Mouse (Mus musculus) adrenal gland, adult 2 months (tissue): ENCODE results near the gene Lrrc56. TPM values are rescaled to one million over a fixed set of nuclear protein-coding genes. Genes with fewer than 3 reads are reported as not detected.

Source experiments
- DNase-seq: peaks from one replicate; pipeline ENCODE4 v3.0.0; 2021
- long read RNA-seq: library from polyadenylated mRNA; stranded (forward); transcript quantifications from one replicate; pipeline ENCODE4 v2.0.0, GENCODE M21; 2021
- polyA plus RNA-seq: library from polyadenylated mRNA; depleted of rRNA; stranded (reverse); fragments of >200 nt; gene quantifications from 2 replicates; pipeline ENCODE4 v1.2.3, GENCODE M21; 2012; rRNA removed
- total RNA-seq, 2 experiments: library from RNA; stranded (reverse); gene quantifications; 2 replicates each; pipeline ENCODE4 v1.2.3; 2021

The Lrrc56 gene
- total RNA-seq (1 to 10 TPM; 6.3 to 8.0 TPM), polyA plus RNA-seq (8.0 and 8.7 TPM in 2 replicates)
- long read RNA-seq, partial matches to known transcripts, result 2 of 7 reads
- long read RNA-seq, other reads (novel, unspliced or antisense), result 2 of 7 reads

DNA sequence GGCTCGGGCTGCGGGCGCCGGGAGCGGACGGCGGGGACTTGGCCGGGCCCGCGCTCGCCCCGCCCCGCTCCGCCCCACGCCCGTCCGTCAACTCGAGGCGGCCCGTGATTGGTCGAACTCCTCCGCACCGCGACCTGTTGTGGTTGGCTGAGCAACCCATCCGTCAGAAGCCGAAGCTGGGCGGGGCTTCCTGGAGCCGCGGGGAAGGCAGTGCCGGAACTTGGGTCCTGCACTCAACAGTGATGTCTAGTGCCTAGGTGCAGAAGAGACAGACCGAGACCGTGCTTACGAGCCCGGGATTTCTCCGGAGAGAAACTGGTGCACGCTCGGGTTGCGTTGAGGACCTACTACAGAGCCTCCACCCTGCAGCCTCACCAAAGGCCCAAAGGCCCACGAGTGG is at the start of gene Lrrc56, which contains the start of gene Hras:
TSS of gene Lrrc56 (plus strand) at position 210 of the 400 bp plus-strand sequence.
TSS of gene Hras (minus strand) at position 58 of the 400 bp plus-strand sequence.
- DNase-seq, result peak; percentile 99

- DNase-seq, result no peak
Observed at GRCm38 (mm10) chr7:141144650-141145049, 49.3 kb upstream of the Lrrc56 start.

DNA sequence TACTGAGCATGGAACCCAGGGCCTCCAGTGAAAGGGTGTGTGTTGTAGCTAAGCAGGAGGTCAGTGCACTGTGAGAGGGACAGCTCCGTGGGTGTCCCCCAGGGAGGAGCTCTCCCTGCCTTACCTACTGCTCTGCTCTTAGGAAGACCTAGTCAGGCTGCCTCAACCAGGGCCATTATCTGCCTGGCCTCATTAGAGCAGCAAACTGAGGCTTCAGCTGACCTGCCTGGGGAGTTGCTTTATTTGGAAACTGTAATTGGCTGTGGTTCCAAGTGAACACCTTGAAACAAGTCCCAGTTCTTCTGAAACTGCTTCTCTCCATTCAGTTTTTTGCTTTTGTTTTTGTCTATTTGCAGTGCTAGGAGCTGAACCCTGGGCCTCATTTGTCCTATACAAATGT is 48.6 kb upstream of the Lrrc56 start:
- DNase-seq, result no peak

GRCm38 (mm10) chr7:141146043-141146595 is 47.8 kb upstream of the Lrrc56 start:
- DNase-seq, result no peak

DNA sequence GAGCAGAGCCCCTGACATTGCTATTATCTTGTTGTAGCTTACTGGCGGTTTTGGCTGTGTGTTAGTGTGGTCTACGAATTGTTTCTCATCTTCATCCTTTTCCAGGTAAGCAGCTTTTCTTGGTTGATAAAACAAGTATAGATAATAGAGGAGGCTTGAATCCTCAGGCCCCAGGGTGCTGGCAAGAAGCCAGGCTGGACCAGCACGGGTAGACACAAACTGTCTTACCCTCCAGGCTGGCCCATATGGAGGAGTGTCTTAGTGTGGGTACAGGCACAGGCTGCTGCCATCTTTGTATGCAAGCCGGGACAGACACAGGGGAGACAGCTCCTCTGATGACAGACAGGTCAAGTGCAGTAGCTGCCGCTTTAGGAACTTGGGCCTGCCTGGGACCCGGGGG is 46.9 kb upstream of the Lrrc56 start:
- no peak for DNase-seq

DNA sequence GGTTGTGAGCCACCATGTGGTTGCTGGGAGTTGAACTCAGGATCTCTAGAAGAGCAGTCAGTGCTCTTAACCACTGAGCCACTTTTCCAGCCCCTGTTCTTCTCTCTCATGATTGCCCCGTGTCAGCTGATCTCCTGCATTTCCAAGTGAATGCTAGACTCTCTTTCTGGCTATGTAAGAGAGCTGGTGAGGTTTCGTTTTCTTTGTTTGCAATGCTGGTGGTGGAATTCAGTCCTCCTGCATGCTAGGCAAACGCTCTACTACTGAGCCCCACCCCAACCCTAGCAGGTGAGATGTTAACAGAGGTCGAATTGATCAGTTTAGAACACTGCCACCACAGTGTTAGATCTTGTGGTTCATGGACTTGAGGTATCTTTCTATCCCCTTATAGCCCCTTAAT is 45.3 kb upstream of the Lrrc56 start:
- no peak for DNase-seq

GRCm38 (mm10) chr7:141155362-141155761 is 38.6 kb upstream of the Lrrc56 start:
- DNase-seq, result no peak

DNA sequence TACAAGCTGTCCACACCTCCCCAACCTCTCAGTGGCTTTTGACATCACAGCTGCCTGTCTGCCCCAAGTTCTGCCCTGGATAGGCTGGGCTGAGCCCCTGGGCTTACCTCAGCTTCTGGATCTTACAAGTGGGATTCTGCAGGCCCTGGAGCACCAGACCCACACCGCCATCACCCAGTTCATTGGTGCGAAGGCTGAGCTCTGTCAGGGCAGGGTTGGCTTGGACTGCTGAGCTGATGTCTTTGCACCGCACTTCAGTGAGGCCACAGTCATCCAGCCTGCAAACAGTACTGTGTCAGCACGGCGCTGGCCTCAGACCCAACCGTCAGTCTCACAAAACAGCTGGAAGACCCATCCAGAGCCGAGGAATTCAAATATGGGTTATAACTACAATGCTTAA is 29.6 kb upstream of the Lrrc56 start:
- no peak for DNase-seq

- DNase-seq, result peak; percentile 86
Observed at GRCm38 (mm10) chr7:141164850-141165249, 29.1 kb upstream of the Lrrc56 start.

DNA sequence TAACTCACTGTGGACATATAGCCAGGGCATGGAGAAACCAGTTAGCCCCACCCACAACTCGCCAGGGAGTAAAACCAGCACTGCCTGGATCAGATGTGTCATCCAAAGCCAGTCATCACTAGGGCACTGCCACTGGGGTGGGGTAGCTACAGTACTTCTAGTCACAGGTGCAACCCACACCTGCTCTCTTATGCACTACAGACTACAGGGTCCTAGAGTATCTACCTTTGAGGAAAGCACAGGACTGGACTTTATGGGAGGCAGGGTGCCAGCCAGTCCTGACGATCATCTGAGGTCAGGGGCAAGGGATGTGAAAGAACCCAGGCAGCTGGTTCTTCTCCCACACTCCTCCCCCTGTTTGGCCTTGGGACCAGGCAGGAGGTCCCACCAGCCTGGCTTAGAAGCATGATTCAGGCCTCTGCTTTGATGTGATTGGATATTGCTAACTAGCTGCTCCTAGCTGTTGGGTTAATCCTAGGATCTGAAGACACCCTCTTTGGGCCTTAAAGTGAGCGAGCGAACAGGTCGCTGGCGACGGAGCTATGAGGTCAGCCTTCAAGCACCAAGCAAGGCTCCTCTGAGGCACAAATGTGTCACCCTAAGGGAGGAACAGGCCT is 25.9 kb upstream of the Lrrc56 start:
- DNase-seq, result peak; percentile 89

DNA sequence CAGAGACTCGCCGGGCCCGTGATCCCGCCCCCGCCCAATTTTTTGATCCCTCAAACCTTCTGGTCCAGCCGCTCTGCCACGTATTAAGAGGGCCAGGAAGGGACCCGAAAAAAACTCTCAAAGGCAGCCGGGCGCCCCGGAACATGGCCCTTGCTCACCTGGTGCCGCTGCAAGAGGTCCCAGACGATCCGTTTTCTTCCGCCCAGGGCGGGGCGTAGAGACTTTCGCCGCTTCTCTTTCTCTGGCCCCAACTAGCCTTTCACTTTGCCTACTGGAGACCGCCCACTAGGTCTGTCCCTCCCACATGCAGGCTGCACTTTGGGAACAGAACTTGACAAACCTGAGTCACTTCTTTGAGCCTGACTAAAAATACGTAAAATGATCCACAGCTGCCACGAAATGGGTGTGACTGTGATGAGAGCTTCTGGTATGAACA is 25.4 kb upstream of the Lrrc56 start:
- DNase-seq, result peak; percentile 92

GRCm38 (mm10) chr7:141169300-141169699 is 24.7 kb upstream of the Lrrc56 start:
- DNase-seq, result no peak

DNA sequence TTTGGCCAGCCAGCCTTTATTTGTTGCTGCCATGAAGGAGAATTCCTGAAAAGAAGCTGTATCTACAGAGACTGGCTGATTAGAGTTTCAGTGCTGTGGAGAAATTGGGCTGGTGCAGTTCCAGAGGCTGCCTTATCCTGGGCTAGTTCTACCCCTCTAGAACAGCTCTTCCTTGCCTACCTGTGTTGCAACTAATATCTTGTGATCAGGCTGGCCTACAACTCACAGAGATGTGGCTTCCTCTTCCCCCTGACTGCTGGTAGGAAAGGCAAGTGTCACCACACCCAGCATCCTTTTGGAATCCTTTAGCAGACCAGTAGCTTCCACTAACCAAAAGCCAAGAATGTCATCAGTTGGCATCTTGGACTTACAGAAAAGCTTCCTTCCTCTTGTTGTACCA is 24.1 kb upstream of the Lrrc56 start:
- no peak for DNase-seq

DNA sequence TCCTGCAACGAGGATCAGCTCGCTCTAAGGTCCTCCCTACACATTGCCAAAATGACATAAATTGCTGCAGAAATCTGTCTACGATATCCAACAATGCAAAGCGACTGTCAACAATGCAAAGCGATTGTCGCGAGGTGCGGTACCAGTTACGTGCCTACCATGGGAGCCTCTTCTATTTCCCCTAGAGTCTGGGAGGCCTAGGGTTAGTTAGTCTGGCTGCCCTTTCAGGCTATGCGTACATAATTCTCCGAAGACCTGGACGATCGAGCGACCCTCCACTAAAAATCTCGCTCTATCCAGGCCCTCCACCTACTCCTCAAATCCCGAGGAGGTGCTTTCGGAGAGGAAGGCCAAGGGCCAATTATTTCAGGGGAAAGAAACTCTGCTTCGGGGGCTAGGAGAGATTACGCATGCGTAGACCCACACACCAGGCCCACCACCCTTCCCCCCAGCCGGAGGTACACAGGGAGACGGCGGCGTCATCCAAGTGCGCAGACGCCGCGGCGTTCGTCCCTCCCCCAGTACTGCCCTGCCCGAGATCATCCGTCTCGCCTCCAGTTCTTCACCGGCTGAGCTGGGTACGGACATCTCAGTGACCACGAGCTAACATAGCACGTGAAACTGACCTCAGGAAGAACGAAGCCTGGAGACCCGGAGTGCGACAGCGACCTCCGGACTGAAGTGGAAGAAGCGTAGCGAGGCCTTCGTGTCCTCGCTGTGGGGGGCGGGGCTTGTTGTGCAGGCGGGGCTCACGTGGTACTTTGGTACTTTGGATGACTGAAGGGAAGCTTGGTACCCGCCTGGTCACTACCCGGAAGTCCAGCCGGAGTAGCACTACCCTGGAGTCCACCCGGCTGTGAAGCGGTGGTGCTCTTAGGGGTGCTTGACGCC is 21.6 kb upstream of the Lrrc56 start, which contains the start of gene Rnh1:
TSS of gene Rnh1 (minus strand) at position 742 of the 891 bp plus-strand sequence.
- DNase-seq, result peak; percentile 94

DNA sequence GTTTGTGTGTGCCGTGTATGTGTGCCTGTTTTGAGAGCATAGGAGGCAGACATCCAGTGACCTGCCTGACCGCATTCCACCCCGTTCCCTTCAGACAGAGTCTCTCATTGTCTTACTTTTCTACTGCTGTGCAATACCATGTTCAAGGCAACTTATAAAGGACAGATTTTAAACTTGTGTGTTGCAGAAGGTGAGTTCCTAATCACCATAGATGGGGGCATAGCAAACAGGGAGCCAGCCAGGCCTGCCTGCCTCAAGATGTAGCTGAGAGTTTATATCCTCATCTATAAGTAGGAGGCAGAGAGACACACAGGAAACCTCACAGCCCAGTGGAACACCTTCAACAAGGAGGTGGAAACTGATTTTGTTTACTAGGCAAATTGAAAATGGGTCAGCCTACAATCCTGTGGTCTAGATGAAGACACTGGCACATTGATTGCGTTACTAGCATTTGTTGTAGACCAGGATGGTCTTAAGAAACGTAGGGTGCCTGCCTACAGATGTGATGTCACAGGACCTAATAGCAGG is 20.6 kb upstream of the Lrrc56 start:
- DNase-seq, result no peak

DNA sequence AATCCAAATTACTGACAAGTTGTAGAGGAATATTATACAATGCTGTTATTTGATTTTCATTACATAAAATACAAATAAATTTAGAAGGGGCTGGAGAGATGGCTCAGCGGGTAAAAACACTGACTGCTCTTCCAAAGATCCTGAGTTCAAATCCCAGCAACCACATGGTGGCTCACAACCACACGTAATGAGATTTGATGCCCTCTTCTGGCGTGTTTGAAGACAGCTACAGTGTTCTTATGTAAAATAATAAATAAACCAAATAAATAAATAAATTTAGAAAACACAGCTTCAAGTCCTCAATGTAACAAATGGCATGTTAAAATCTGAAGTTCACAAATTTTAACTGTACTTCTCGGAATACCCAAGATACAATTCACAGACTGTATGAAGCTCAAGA is 18.9 kb upstream of the Lrrc56 start:
- DNase-seq, result no peak

- peak; percentile 85 for DNase-seq
Observed at GRCm38 (mm10) chr7:141176173-141176572, 17.8 kb upstream of the Lrrc56 start.

DNA sequence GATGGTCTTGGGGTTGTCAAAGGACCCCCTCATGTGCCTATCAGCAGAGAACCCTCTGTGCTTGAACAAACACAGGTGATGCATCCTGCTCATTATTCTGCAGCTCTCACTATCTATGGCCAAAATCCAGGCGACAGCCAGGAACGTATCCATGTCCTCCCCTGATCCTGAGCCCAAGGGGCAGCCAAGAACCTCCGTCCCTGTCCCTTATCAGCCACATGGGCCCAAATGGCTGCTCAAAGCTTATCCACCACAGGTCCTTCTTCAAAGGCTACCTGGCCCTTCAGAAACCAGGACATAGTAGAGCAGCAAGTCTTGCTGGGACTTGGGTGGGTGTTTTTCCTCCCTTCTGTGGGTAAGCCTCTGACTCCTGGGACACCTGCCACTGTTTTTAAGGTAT is 5.8 kb upstream of the Lrrc56 start:
- no peak for DNase-seq

GRCm38 (mm10) chr7:141188733-141189132 is 5.2 kb upstream of the Lrrc56 start:
- no peak for DNase-seq

- DNase-seq, result no peak
Observed at GRCm38 (mm10) chr7:141190220-141190619, 3.7 kb upstream of the Lrrc56 start.

GRCm38 (mm10) chr7:141191036-141191435 is 2.9 kb upstream of the Lrrc56 start:
- DNase-seq, result peak; percentile 38
